Mouse (Mus musculus): ENCODE results near the gene Fbxl8. TPM values are rescaled to one million over a fixed set of nuclear protein-coding genes. Genes with fewer than 3 reads are reported as not detected.
"Not testable (repeated sequence)": the region's sequence is repeated elsewhere in the genome, so short reads cannot be mapped to it uniquely, and the experiment has no call there.

Gene Fbxl8
- 1.1 and 1.2 TPM in 2 replicates for polyA plus RNA-seq (2015; fragmentation: Nextera tagmentation; extraction: Ambion mirVana)

GRCm38 (mm10) chr8:105264024-105264982, at the start of gene Fbxl8, which contains the start of gene Tradd:
Gene Fbxl8, plus strand, starts transcription at chr8:105264648.
Gene Tradd, minus strand, starts transcription at chr8:105264609.
- Histone ChIP-seq H3K9me3 (peaks cover 5% of the 10 kb centered on the region; the same call in 1 of the 2 replicates), H3K4me1 (replicated peaks) (peaks cover 37% of the 10 kb centered on the region), H3K9ac (peak within 1 kb of the TSS; percentile 76), H3K4me3 (peak within 1 kb of the TSS; percentile 55), H3K27me3 (peaks cover 96% of the 10 kb centered on the region), H3K4me2 (peak within 1 kb of the TSS; percentile 76), H3K27ac (no peak within 1 kb of the TSS), H3K36me3 (no peaks in the 10 kb centered on the region)
- no peak for ATAC-seq (ENCODE audit: low FRiP score)
- 2% methylated on average over 54 of the region's 54 CpGs for WGBS

GRCm38 (mm10) chr8:105217926-105218522, 46.4 kb upstream of the Fbxl8 start:
- no peaks in the 10 kb centered on the region for H3K27me3 ChIP-seq
- no peak overlapping the region for H3K4me2 ChIP-seq
- WGBS, result 86% methylated on average over 5 of the region's 5 CpGs
- no peak overlapping the region for H3K9ac ChIP-seq
- ATAC-seq (ENCODE audit: low FRiP score), result 0 out of 2 replicates have a peak, but pooled peaks have one; percentile 39
- H3K27ac ChIP-seq, result no peak overlapping the region
- no peaks in the 10 kb centered on the region for H3K4me1 ChIP-seq (replicated peaks)
- no peak overlapping the region for H3K4me3 ChIP-seq
- no peaks in the 10 kb centered on the region for H3K9me3 ChIP-seq
- peaks cover 2% of the 10 kb centered on the region; the same call in 1 of the 2 replicates for H3K36me3 ChIP-seq

GRCm38 (mm10) chr8:105223850-105224249, 40.6 kb upstream of the Fbxl8 start:
- Histone ChIP-seq H3K27ac (peak overlapping the region; percentile 87; the same call in 1 of the 2 replicates), H3K36me3 (no peaks in the 10 kb centered on the region), H3K4me2 (peak overlapping the region; percentile 67), H3K9me3 (no peaks in the 10 kb centered on the region), H3K4me1 (replicated peaks) (peaks cover 21% of the 10 kb centered on the region), H3K27me3 (no peaks in the 10 kb centered on the region), H3K4me3 (no peak overlapping the region), H3K9ac (peak overlapping the region; percentile 68; the same call in 1 of the 2 replicates)
- ATAC-seq (ENCODE audit: low FRiP score), result no peak
- WGBS, result 80% methylated on average over 7 of the region's 7 CpGs

GRCm38 (mm10) chr8:105224413-105225271, 39.8 kb upstream of the Fbxl8 start, which contains the start of gene D230025D16Rik:
Gene D230025D16Rik, plus strand, starts transcription at chr8:105225145.
- H3K27ac ChIP-seq, result peak within 1 kb of the TSS; percentile 87
- peak; percentile 96 for ATAC-seq (ENCODE audit: low FRiP score)
- no peaks in the 10 kb centered on the region for H3K9me3 ChIP-seq
- H3K36me3 ChIP-seq, result no peaks in the 10 kb centered on the region
- H3K4me1 ChIP-seq (replicated peaks), result peaks cover 21% of the 10 kb centered on the region
- peak within 1 kb of the TSS; percentile 94 for H3K9ac ChIP-seq
- peak within 1 kb of the TSS; percentile 67 for H3K4me2 ChIP-seq
- WGBS, result 3% methylated on average over 34 of the region's 34 CpGs
- H3K27me3 ChIP-seq, result no peaks in the 10 kb centered on the region
- H3K4me3 ChIP-seq, result peak within 1 kb of the TSS; percentile 96

GRCm38 (mm10) chr8:105225272-105225593, 39.2 kb upstream of the Fbxl8 start:
- WGBS, result 1% methylated on average over 20 of the region's 27 CpGs
- ATAC-seq (ENCODE audit: low FRiP score), result no peak
- peak overlapping the region; percentile 67 for H3K4me2 ChIP-seq
- peaks cover 21% of the 10 kb centered on the region for H3K4me1 ChIP-seq (replicated peaks)
- H3K27ac ChIP-seq, result peak overlapping the region; percentile 87
- no peaks in the 10 kb centered on the region for H3K27me3 ChIP-seq
- no peaks in the 10 kb centered on the region for H3K9me3 ChIP-seq
- no peaks in the 10 kb centered on the region for H3K36me3 ChIP-seq
- H3K9ac ChIP-seq, result peak overlapping the region; percentile 94
- H3K4me3 ChIP-seq, result peak overlapping the region; percentile 96

GRCm38 (mm10) chr8:105225917-105226316, 38.5 kb upstream of the Fbxl8 start:
- WGBS, result 31% methylated on average over 6 of the region's 6 CpGs
- H3K9me3 ChIP-seq, result no peaks in the 10 kb centered on the region
- peak overlapping the region; percentile 94 for H3K9ac ChIP-seq
- H3K36me3 ChIP-seq, result no peaks in the 10 kb centered on the region
- H3K4me3 ChIP-seq, result peak overlapping the region; percentile 96
- peak overlapping the region; percentile 67 for H3K4me2 ChIP-seq
- H3K4me1 ChIP-seq (replicated peaks), result peaks cover 21% of the 10 kb centered on the region
- ATAC-seq (ENCODE audit: low FRiP score), result no peak
- H3K27ac ChIP-seq, result no peak overlapping the region
- H3K27me3 ChIP-seq, result no peaks in the 10 kb centered on the region

GRCm38 (mm10) chr8:105231503-105232320, 32.7 kb upstream of the Fbxl8 start:
- Histone ChIP-seq H3K36me3 (peaks cover 16% of the 10 kb centered on the region), H3K9me3 (no peaks in the 10 kb centered on the region), H3K27ac (no peak overlapping the region), H3K4me1 (replicated peaks) (peaks cover 9% of the 10 kb centered on the region), H3K9ac (no peak overlapping the region), H3K27me3 (no peaks in the 10 kb centered on the region), H3K4me2 (no peak overlapping the region), H3K4me3 (no peak overlapping the region)
- WGBS, result 88% methylated on average over 12 of the region's 12 CpGs
- no peak for ATAC-seq (ENCODE audit: low FRiP score)

GRCm38 (mm10) chr8:105232321-105232693, 32.1 kb upstream of the Fbxl8 start:
- H3K27ac ChIP-seq; ATAC-seq (ENCODE audit: low FRiP score); H3K27me3 ChIP-seq; H3K4me1 ChIP-seq (replicated peaks); H3K4me2 ChIP-seq; H3K9ac ChIP-seq; H3K9me3 ChIP-seq; H3K4me3 ChIP-seq: not testable (repeated sequence)
- H3K36me3 ChIP-seq, result peaks cover 16% of the 10 kb centered on the region
- WGBS, result 96% methylated on average over 4 of the region's 4 CpGs

- H3K4me3 ChIP-seq, result no peak overlapping the region
- 0 out of 2 replicates have a peak, but pooled peaks cover 5% of the 10 kb centered on the region for H3K4me1 ChIP-seq (replicated peaks)
- no peak overlapping the region for H3K27ac ChIP-seq
- 83% methylated on average over 1 of the region's 1 CpGs for WGBS
- H3K4me2 ChIP-seq, result no peak overlapping the region
- peaks cover 19% of the 10 kb centered on the region for H3K36me3 ChIP-seq
- no peaks in the 10 kb centered on the region for H3K27me3 ChIP-seq
- no peaks in the 10 kb centered on the region for H3K9me3 ChIP-seq
- no peak overlapping the region for H3K9ac ChIP-seq
- no peak for ATAC-seq (ENCODE audit: low FRiP score)
Measured at GRCm38 (mm10) chr8:105233126-105233935, 31.1 kb upstream of the Fbxl8 start.

GRCm38 (mm10) chr8:105235206-105235605, 29.2 kb upstream of the Fbxl8 start:
- Histone ChIP-seq H3K36me3 (peaks cover 37% of the 10 kb centered on the region), H3K9me3 (no peaks in the 10 kb centered on the region), H3K4me3 (no peak overlapping the region), H3K4me1 (replicated peaks) (0 out of 2 replicates have a peak, but pooled peaks cover 5% of the 10 kb centered on the region), H3K27me3 (no peaks in the 10 kb centered on the region), H3K4me2 (no peak overlapping the region), H3K9ac (no peak overlapping the region), H3K27ac (no peak overlapping the region)
- WGBS, result 90% methylated on average over 1 of the region's 1 CpGs
- ATAC-seq (ENCODE audit: low FRiP score), result no peak
